Mouse (Mus musculus) lung, postnatal 4 days (tissue): ENCODE measurements around the gene Gpsm3.
A peak's percentile ranks its signal among the peaks of the same experiment; 100 is the strongest.

Source experiments
- DNase-seq, 2 experiments: peaks; one replicate each; pipeline ENCODE4 v3.0.0; 2021

Gpsm3 gene

GRCm38 (mm10) chr17:34583819-34584218 lies 5.8 kb upstream of the Gpsm3 start:
- DNase-seq = no peak

GRCm38 (mm10) chr17:34585121-34585520 lies 4.5 kb upstream of the Gpsm3 start:
- DNase-seq = no peak

- no peak for DNase-seq
Observed at GRCm38 (mm10) chr17:34585877-34586771, 3.5 kb upstream of the Gpsm3 start.

GRCm38 (mm10) chr17:34586796-34587422 lies 2.7 kb upstream of the Gpsm3 start:
- DNase-seq = peak; percentile 90 to 92

GRCm38 (mm10) chr17:34587423-34587811 lies 2.2 kb upstream of the Gpsm3 start:
- peak; percentile 98 to 99 for DNase-seq

- DNase-seq = no peak
Observed at GRCm38 (mm10) chr17:34587814-34588213, 1.8 kb upstream of the Gpsm3 start.

- DNase-seq = no peak
Observed at GRCm38 (mm10) chr17:34588767-34589166, 839 bp upstream of the Gpsm3 start.

- no peak for DNase-seq
Observed at GRCm38 (mm10) chr17:34589206-34589605, 400 bp upstream of the Gpsm3 start.

- peak in 1 of 2 experiments; percentile 40 for DNase-seq
Observed at GRCm38 (mm10) chr17:34590154-34590987, 765 bp downstream of the Gpsm3 start.

- peak; percentile 52 to 59 for DNase-seq
Observed at GRCm38 (mm10) chr17:34591029-34591993, 1.7 kb downstream of the Gpsm3 start, which contains the start of gene Pbx2. Gene Pbx2 (plus strand): TSS chr17:34591266.

GRCm38 (mm10) chr17:34591994-34592375 lies 2.4 kb downstream of the Gpsm3 start:
- DNase-seq = peak; percentile 93 to 94

GRCm38 (mm10) chr17:34592581-34593549 lies 3.3 kb downstream of the Gpsm3 start:
- DNase-seq = peak; percentile 55 to 57

- peak; percentile 56 to 75 for DNase-seq
Observed at GRCm38 (mm10) chr17:34593752-34594525, 4.3 kb downstream of the Gpsm3 start.

- DNase-seq = peak; percentile 46 to 68
Observed at GRCm38 (mm10) chr17:34596098-34596497, 6.5 kb downstream of the Gpsm3 start.

GRCm38 (mm10) chr17:34597566-34598095 lies 8.0 kb downstream of the Gpsm3 start, which contains the start of gene Ager:
Gene Ager (plus strand): TSS chr17:34597862.
- DNase-seq = peak; percentile 73 to 85

- peak in 1 of 2 experiments; percentile 33 for DNase-seq
Observed at GRCm38 (mm10) chr17:34599891-34600290, 10.3 kb downstream of the Gpsm3 start.

GRCm38 (mm10) chr17:34601796-34602195 lies 12.2 kb downstream of the Gpsm3 start:
- DNase-seq = peak in 1 of 2 experiments; percentile 38

GRCm38 (mm10) chr17:34603375-34604060 lies 13.9 kb downstream of the Gpsm3 start, which contains the start of gene Rnf5:
Gene Rnf5 (minus strand): TSS chr17:34603690.
- peak; percentile 96 to 99 for DNase-seq
